ENCODE assay signal across 17 mouse cellular contexts in the genomic region with DNA sequence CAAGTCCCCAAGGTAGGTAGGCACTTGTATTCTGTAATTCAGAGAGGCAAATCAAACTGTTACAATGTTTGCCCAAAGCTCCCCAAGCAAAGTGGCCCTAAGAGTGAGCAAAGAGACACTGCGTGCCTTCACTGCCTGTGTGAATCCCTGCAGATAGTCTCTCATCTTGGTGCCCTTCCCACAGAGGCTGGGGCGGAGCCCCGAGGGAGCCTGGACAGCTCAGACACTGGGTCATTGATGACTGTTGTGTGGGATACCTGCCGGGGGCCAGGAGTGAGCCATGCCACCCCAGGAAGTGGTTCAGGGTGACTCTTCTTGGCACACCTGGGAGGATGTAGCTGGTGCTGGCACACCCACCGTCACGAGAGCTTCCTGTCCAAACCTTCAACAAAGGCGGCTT. TPM values are rescaled to one million over a fixed set of nuclear protein-coding genes. Genes with fewer than 3 reads are reported as not detected.
DNase-seq lines count a peak whose midpoint lies in the region; ATAC-seq and TF ChIP-seq lines count a peak whose summit lies in the region.
"Had no signal": no experiment of that assay in that cellular context is flagged by ENCODE, and none has a peak within 500 bp of the region (broad histone marks: within the 10 kb centered on the region; RNA-seq: fewer than 3 reads in every experiment).

No protein-coding gene starts in this region.

- WGBS in intestine, postnatal 0 days = 70% methylated on average over 7 of the region's 7 CpGs
- WGBS in intestine, embryonic 16.5 days = 78% methylated on average over 7 of the region's 7 CpGs
- WGBS in embryonic facial prominence, embryonic 12.5 days = 81% methylated on average over 7 of the region's 7 CpGs

- H3K4me2 ChIP-seq in intestine, postnatal 0 days (replicated peaks; ENCODE audit: low read depth) = no peak overlapping the region
- H3K4me2 ChIP-seq in intestine, embryonic 16.5 days (ENCODE audit: low read depth, low read length) = no peak overlapping the region
- no peak overlapping the region for H3K4me2 ChIP-seq in embryonic facial prominence, embryonic 12.5 days (replicated peaks)
- H3K4me2 ChIP-seq: embryonic facial prominence, embryonic 13.5 days; hindbrain, embryonic 15.5 days; limb, embryonic 13.5 days; liver, embryonic 15.5 days had no signal

- H3K27me3 ChIP-seq in intestine, postnatal 0 days (replicated peaks; ENCODE audit: control insufficient read depth, insufficient read depth, low read length) = no peaks in the 10 kb centered on the region
- H3K27me3 ChIP-seq in intestine, embryonic 16.5 days (replicated peaks; ENCODE audit: control insufficient read depth, insufficient read depth, low read length) = no peaks in the 10 kb centered on the region
- no peaks in the 10 kb centered on the region for H3K27me3 ChIP-seq in embryonic facial prominence, embryonic 12.5 days
- H3K27me3 ChIP-seq: embryonic facial prominence, embryonic 13.5 days; hindbrain, embryonic 15.5 days; limb, embryonic 13.5 days; liver, embryonic 15.5 days had no signal

- TF ChIP-seq CTCF in intestine, postnatal 0 days (IDR thresholded peaks at IDR 0.05; ENCODE audit: low read depth) = no peak

- H3K36me3 ChIP-seq in intestine, postnatal 0 days (ENCODE audit: control insufficient read depth, insufficient read depth) = no peaks in the 10 kb centered on the region
- H3K36me3 ChIP-seq in intestine, embryonic 16.5 days (ENCODE audit: control insufficient read depth, insufficient read depth, low read length) = peaks cover 3% of the 10 kb centered on the region; the same call in 1 of the 2 replicates
- H3K36me3 ChIP-seq in embryonic facial prominence, embryonic 12.5 days = peaks cover 12% of the 10 kb centered on the region; the same call in 1 of the 2 replicates
- H3K36me3 ChIP-seq: liver, embryonic 15.5 days had no signal

- no peak overlapping the region for H3K27ac ChIP-seq in intestine, postnatal 0 days (ENCODE audit: low read depth, low read length)
- H3K27ac ChIP-seq in intestine, embryonic 16.5 days (ENCODE audit: low read length) = no peak overlapping the region
- no peak overlapping the region for H3K27ac ChIP-seq in embryonic facial prominence, embryonic 12.5 days
- H3K27ac ChIP-seq: embryonic facial prominence, embryonic 13.5 days; heart, embryonic 10.5 days; hindbrain, embryonic 15.5 days; limb, embryonic 13.5 days; liver, embryonic 15.5 days had no signal

- ATAC-seq in intestine, postnatal 0 days = no peak
- ATAC-seq in intestine, embryonic 16.5 days = no peak
- peak; percentile 61; the same call in 1 of the 2 replicates for ATAC-seq in embryonic facial prominence, embryonic 12.5 days (ENCODE audit: insufficient number of reproducible peaks, insufficient read depth, low FRiP score, low TSS enrichment)

- H3K9ac ChIP-seq in intestine, postnatal 0 days (ENCODE audit: low read depth, low read length) = 0 out of 2 replicates have a peak overlapping the region, but pooled peaks have one; percentile 2
- H3K9ac ChIP-seq in intestine, embryonic 16.5 days (ENCODE audit: low read depth, low read length) = no peak overlapping the region
- no peak overlapping the region for H3K9ac ChIP-seq in embryonic facial prominence, embryonic 12.5 days
- H3K9ac ChIP-seq: embryonic facial prominence, embryonic 13.5 days; hindbrain, embryonic 15.5 days; limb, embryonic 13.5 days; liver, embryonic 15.5 days had no signal

- peaks cover 3% of the 10 kb centered on the region; the same call in 1 of the 2 replicates for H3K9me3 ChIP-seq in intestine, postnatal 0 days (ENCODE audit: control insufficient read depth)
- 0 out of 2 replicates have a peak, but pooled peaks cover 4% of the 10 kb centered on the region for H3K9me3 ChIP-seq in intestine, embryonic 16.5 days (ENCODE audit: control insufficient read depth, low read length)
- H3K9me3 ChIP-seq in embryonic facial prominence, embryonic 12.5 days = 0 out of 2 replicates have a peak, but pooled peaks cover 6% of the 10 kb centered on the region
- H3K9me3 ChIP-seq: G1E; heart, embryonic 10.5 days; hindbrain, embryonic 15.5 days; liver, embryonic 15.5 days had no signal

- no peak overlapping the region for H3K4me3 ChIP-seq in intestine, postnatal 0 days (ENCODE audit: low read depth, low read length)
- H3K4me3 ChIP-seq in intestine, embryonic 16.5 days (ENCODE audit: low read length) = no peak overlapping the region
- H3K4me3 ChIP-seq in embryonic facial prominence, embryonic 12.5 days = no peak overlapping the region
- H3K4me3 ChIP-seq: embryonic facial prominence, embryonic 13.5 days; heart, embryonic 10.5 days; hindbrain, embryonic 15.5 days; limb, embryonic 13.5 days; liver, embryonic 15.5 days had no signal

- peak; percentile 0 for DNase-seq in spleen, adult 12 weeks (ENCODE audit: low spot score)
- DNase-seq in spleen, postnatal 14 days (ENCODE audit: low spot score in 2 of 2) = no peak
- peak; percentile 7 for DNase-seq in testis, postnatal 14 days (ENCODE audit: low spot score)
- DNase-seq in urinary bladder, postnatal 36 days (ENCODE audit: low spot score in 2 of 2) = no peak
- DNase-seq: cerebellum, adult 8-10 months; gastrocnemius, postnatal 14 days; heart, postnatal 10 days; kidney, adult 9 months had no signal

- 0 out of 2 replicates have a peak, but pooled peaks cover 2% of the 10 kb centered on the region for H3K4me1 ChIP-seq in intestine, postnatal 0 days (replicated peaks; ENCODE audit: control insufficient read depth, insufficient read depth, low read length)
- H3K4me1 ChIP-seq in intestine, embryonic 16.5 days (ENCODE audit: control insufficient read depth, insufficient read depth, low read length) = peaks cover 6% of the 10 kb centered on the region
- H3K4me1 ChIP-seq in embryonic facial prominence, embryonic 12.5 days = peaks cover 4% of the 10 kb centered on the region; the same call in 1 of the 2 replicates
- H3K4me1 ChIP-seq: heart, embryonic 10.5 days; hindbrain, embryonic 15.5 days had no signal

RNA-seq across cellular contexts. Expression of a gene that starts 10.1 kb away (rescaled TPM):
- polyA plus RNA-seq in intestine, postnatal 0 days (2015; fragmentation: Nextera tagmentation; extraction: Ambion mirVana) = 43.4 and 46.4 TPM in 2 replicates
- polyA plus RNA-seq in intestine, embryonic 16.5 days (2015; fragmentation: Nextera tagmentation; extraction: Ambion mirVana) = 102 and 109 TPM in 2 replicates
- polyA plus RNA-seq in embryonic facial prominence, embryonic 12.5 days (2016; fragmentation: Nextera tagmentation; extraction: Ambion mirVana) = 173 and 184 TPM in 2 replicates

Comparison
In these comparisons a context has a peak if more than half of its experiments do, and no peak if none do; other contexts are left out.
1. DNase-seq: peak in spleen, adult 12 weeks (single experiment) and testis, postnatal 14 days (single experiment); none in spleen, postnatal 14 days (0 of 2) and urinary bladder, postnatal 36 days (0 of 2).